Mouse (Mus musculus): ENCODE measurements around the gene Nrxn1.

Nrxn1 gene

DNA sequence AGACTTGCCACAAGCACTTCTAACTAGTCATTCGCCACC, at the start of gene Nrxn1:
Nrxn1 (minus strand) TSS at position 30 of the 39 bp plus-strand sequence.
- DNase-seq (ENCODE audit: low read depth, low spot score) = no peak

DNA sequence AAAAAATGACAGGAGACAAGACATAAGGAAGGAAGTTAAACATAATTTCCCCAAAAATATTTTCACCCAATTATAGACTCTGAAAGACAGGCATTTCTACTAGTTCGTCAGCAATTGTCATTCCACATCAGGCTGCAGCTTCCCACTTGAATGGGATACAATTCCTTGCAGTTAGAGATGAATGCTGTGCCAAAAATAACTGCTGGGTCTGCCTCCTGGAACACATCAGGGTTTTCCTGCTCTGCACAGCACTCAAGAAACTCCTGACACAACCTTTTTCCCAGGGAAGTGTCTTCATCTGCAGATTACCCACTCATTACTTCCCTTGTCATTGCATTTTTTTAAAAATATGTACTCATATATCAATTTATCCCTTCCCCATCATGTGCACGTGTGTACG, 44.0 kb upstream of the Nrxn1 start:
- no peak for DNase-seq (ENCODE audit: low read depth, low spot score)

DNA sequence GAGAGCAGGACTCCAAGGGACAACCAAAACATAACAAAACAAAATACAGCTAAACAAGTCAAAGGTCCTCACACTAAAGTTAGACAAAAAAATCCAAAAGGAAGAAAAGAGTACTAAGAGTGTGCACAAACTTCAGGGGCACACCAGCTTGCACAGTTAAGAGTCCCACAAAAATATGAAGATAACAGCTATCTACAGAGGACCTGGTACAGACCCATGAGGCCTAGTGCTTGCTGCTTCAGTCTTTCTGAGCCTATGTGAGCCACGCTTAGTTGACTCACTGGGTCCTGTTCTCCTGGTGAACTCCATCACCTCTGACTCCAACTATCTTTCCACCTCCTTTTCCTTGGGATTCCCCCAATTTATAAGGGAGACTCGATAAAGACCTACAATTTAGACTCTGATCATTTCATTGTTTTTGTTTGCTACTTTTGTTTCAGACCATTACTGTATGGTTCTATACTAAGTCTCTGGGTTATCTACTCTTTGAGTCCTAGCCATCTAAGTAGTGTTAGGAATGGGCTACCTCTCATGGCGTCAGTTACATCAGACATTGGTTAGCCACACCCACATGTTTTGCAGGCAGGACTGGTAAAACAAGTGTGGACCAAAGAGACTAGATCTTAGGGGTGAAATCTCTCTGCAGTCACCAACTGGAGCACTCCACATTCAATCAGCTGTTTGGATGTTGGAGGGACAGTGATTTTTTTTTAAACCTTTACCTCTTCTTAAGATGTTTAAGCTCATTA, 20.2 kb upstream of the Nrxn1 start:
- no peak for DNase-seq (ENCODE audit: low read depth, low spot score)

DNA sequence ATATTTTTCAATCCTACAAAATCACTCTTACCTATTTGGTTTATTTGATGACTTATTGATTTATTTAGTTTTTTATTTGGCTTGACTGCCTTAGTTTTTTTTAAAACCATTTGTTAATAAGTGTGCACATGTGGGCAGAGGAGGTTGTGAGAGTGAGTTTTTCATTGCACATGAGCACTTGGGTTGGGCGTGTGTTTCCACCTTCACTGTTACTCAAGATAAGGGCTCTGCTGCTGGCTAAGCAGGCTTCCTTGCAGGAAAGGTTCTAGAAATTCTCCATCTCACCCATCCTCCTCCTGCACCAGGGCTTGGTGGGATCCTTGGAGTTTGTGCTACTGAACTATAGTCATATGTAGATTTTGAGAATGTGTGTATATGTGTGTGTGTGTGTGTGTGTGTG, 19.2 kb upstream of the Nrxn1 start:
- DNase-seq (ENCODE audit: low read depth, low spot score) = no peak

DNA sequence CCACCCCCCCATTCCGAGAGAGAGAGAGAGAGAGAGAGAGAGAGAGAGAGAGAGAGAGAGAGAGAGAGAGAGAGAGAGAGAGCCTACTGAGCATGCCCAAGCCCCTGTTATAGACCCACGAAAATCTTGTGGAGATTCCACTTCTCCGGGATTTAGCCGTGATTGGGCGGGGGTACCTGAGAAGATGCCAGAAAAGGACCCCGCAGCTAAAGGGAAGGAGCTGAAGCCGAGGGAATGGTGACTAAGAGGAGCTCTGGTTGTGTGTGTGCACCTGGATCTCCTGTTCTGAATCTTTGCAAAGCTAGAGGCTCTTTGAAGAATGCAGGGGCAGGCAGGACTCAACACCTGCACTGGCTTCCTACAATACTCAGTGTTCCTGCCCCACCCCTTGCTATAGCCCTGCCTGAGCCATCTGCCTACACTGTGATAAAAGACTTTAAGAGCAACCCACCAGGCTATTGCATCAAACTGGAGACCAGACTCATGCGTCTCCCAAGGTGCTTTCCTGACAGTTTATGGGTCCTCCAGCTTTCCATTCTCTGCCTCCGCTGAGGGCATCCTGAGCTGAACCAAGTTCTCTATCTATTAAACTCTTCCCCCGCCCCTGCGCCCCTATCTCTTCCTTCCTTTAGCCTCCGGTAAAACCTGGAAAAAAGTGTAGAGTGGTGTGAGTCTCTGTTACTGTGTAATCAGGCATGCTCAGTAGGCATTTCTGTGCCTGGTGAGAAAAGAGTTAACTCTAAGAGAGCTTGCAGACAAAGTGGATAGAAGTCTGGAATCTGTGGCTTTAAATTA, 407 bp upstream of the Nrxn1 start:
- no peak for DNase-seq (ENCODE audit: low read depth, low spot score)

DNA sequence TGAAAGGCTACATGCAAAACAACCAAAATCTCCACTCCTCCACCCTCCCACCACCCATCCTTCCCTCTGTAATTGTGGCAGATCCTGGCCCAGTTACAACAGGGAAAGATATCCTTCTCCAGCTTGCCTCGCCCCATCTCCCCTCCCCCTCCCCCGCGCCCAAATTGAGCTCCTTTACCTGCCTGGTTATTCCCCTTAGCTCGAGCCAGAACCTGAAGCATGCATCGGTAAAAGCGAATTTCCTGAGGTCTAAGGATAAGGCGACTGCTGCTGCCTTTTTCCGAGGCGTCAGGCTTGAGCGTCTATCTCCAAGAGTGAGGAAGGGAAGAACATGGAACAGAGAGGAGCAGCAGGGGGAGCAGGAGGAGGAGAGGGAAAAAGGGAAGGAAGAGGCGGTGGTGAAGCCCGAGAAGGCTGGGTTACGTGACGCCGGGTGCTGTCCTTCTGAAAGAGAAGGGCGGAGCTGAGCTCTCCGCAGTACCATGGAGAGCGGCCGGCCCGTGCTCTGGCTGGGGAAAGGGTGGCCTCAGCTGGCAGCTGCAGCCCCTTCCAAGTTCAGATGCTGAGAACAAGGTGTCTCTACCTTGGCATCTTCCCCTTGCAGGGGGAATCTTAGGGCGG, 340 bp downstream of the Nrxn1 start:
- no peak for DNase-seq (ENCODE audit: low read depth, low spot score)

DNA sequence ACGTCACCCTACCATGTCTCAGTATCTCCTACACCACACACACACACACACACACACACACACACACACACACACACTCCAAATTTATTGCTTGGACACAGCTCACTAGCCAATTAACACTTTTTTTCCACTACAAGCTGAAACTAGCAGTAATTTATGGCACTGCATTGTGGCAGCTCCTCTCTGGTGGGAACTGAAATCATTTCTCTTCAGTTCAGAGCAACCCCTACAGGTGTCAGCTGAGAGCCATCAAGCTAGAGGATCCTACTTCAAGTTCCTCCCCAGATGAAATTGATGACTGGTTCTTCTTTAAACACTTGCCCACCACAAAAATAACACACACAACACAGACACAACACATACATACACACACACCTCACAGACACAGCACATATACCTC, 2.2 kb downstream of the Nrxn1 start:
- DNase-seq (ENCODE audit: low read depth, low spot score) = no peak

DNA sequence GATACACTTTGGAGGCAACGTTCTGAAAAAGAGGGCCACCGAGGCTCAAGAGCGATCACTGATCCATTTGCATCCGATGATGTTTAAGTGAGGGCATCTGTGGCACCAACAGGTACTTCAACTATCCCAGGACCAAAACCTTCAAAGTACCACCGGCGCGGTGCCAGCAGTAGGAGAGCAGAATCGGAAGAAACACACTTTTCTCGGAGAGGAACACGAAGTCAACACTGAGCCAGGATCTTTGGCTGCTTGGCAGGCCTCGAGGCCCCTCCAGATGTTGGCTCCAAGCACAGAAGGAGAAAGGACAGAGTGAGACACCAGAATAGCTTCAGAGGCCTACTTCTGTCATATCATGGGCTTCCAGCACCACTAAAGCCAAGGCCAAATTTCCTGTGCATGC, 3.9 kb downstream of the Nrxn1 start:
- DNase-seq (ENCODE audit: low read depth, low spot score) = no peak

DNA sequence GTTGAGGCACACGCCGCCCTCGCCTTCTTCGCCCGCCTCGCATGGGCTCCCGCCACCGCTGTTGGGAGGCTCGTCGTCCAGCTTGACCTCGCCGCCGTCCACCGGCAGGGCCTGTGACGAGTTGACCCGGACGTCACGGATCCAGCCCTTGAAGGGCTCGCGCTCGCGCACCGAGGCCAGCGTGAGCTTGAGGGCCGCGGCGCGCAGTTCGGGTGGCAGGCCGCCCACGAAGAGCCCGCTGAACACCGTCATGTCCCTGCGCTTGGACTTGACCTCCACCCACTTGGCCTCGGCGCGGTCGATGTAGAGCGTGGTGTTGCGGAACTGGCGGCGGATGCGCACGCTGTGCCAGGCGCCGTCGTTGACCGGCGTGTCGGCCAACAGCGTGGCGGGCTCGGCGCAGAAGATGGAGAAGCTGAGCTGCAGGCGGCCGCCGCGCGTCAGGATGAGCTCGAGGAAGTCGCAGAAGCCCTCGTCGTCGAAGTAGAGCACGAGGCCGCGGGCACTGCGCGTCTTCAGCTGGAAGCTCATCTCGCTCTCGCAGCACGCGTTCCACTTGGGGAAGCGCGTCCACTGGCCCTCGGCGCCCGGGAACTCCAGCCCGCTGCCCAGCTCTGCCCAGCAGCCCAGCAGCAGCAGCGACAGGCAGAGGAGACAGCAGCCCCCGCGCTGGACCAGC, 4.7 kb downstream of the Nrxn1 start:
- DNase-seq (ENCODE audit: low read depth, low spot score) = no peak

DNA sequence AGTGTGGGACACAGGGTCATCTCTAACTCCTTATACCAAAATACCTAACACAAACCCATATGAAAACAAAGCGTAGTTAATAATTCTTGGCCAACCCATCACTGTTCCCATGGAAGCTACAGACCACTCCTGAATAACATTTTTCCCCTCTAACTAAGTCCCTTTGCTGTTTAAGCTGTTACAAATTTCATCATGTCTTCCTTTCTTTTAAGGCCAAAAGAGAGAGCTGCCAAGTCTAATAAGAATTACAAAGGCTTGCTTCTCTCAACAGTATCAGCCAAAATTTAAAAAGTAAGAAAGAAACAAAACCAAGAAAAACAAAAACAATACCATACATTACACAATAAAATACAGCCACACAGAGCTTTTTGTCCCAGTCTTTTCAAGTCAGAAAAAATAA, 6.5 kb downstream of the Nrxn1 start:
- DNase-seq (ENCODE audit: low read depth, low spot score) = no peak

DNA sequence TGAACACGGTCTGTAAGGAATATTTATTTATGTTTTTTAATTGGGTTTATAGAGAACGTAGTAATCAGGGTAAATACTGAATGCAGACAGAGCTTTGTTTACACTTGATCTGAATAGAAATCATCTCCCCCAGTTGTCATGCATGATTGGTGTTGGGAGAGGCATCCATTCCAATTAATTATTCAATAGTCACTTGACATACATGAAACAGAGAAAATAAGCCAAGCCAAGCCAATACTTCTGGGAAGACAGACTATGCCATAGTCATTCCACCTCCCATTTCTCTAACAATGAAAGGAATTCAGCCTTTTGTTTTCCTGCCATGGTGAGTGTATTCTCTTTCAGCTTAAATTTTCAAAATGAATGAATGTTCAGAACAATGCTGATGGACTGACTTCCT, 7.5 kb downstream of the Nrxn1 start:
- no peak for DNase-seq (ENCODE audit: low read depth, low spot score)

DNA sequence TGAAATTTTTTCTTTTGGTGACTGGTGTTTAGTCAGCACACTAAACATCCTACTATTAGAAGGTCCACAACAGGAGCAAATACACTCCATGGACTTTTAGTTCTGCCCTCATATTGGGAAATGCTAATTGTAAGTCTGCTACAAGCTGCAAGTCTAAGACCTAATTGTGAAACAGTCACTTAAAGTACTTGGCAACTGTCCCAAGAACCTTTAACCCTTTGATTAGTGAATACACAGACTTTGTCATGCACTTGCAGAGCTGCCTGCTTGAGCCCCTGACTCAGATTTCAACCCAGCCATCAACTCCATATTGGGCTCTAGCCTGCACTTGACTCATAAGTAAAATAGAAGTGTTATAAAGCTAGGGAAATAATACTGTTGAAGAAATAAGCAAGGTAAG, 13.8 kb downstream of the Nrxn1 start:
- no peak for DNase-seq (ENCODE audit: low read depth, low spot score)

DNA sequence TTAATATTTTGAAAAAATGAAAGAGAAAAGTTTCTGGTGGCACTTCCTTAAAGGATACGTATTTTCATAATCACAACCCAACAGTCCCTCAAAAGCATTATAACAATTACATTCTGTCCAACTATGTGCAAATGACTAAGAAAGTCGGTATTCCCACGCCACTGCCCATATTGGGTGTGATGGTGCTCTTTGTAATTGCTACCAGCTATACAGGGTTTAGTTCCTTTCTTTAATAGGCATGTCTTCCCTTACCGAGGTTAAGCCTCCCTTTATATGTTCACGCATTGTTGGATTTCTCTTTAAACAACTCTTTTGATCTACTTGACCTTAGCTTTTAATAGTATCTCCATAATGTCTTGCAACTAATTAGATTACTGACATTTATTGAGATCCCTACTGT, 18.1 kb downstream of the Nrxn1 start:
- no peak for DNase-seq (ENCODE audit: low read depth, low spot score)

DNA sequence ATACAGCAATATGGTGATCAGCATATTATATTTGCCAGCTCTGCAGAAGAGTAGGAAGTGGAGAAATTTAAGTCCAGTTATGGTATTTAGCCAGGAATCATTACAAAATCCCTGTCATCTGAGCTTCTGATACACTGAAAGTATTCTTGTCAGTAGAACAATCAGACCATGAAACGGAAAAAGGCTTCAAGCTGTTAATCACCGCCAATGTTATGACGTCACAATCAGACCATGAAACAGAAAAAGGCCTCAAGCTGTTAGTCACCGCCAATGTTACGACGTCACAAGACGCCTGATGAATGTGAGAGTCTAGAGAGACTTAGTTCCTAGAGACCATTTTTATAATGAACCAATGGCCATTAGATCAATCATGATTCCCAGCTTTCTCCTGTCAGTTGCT, 59.4 kb downstream of the Nrxn1 start:
- DNase-seq (ENCODE audit: low read depth, low spot score) = no peak

DNA sequence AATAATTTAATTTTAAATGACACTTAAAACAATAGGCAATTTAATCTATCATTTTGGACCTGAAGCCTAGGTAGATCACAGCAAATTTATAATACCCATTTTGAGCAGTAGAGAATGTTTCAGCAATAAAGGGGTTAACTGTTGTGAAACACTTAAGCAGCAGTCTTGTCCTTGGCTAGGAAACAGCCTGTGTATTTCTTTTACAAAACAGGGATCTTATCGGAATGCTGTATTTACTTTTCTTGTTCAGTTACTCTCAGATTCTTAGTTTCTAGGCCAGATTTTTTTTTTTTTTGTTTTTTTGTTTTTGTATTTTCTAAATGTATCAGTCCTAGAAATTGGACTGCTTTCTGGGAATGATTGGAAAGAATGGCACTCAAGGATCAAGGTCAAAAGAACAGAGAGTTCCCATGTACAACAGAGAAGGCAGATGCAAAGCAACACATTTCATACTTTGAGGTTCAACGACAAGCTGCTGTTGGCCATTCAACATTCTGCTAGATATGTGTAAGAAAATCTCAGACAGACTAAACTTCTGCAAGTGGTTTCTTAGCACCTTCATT, 67.7 kb downstream of the Nrxn1 start:
- DNase-seq (ENCODE audit: low read depth, low spot score) = no peak

DNA sequence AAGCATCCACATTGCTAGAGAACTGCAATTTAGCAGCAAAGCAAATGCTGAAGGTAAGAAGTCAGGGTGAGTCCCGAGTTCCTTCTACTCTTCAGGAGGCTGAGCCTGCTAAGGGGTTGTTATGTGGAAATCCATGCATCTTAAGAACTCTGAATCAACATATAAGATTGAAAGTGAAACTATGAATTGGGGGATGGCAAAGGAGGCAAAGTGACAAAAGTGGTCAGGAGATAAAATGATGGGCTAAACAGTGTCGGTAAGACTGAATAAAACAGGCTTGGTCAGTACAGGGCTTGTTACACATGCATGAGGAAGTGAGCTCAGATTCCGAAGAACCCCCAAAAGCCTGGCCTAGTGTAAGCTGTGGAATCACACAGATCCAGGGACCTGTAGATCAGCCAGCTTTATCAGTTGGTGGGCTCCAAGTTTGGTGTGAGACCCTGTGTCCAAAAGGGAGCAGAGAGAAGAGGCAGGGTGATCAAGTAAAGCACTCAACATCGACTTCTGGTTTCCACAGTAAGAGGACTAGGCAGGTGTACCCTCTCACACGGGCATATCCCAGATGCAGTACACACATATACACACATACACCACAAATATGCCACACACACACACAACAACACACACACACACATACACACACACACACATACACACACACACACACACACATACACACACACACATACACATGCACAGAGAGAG, 85.3 kb downstream of the Nrxn1 start:
- no peak for DNase-seq (ENCODE audit: low read depth, low spot score)

DNA sequence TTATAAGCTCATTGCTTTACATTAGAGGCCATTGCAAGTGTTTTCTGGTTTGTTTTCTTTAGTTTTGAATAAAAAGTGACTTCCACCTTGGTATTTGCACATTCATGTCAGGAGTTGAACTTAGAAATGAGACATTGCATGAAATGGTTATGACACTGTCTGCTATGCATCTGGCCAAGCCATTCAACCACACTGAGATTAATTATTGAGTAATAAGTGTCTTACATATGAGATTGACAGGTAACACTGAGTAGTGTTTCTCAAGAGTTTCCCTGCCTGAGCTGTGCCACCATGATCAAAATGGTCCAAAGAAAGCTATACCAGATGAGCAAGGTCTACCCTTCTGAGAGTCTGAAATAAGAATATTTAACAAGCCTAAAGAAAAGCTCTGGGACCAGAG, 92.5 kb downstream of the Nrxn1 start:
- no peak for DNase-seq (ENCODE audit: low read depth, low spot score)

DNA sequence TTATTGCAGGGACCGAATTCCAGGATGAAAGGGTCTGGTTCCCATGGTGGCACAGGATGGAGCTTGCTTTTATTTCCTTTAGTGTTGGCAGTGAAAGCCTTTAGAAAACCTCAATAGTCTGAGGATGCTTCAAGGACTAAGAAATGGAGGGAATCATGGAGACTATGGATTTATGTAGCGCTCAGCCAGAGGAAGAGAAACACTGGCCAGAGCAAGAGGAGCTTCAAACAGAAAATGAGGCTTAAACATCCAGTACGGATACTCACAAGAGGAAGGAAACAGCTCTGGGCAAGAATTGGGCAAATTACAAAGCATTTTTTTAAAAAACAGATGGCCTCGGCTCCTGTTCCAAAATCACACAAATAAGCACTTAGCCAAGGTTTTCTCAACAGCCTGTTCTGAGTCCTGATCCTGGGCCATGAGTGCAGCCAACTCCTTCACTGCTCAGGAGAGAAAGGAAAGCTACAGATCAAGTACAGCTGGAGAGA, 93.2 kb downstream of the Nrxn1 start:
- DNase-seq (ENCODE audit: low read depth, low spot score) = no peak

DNA sequence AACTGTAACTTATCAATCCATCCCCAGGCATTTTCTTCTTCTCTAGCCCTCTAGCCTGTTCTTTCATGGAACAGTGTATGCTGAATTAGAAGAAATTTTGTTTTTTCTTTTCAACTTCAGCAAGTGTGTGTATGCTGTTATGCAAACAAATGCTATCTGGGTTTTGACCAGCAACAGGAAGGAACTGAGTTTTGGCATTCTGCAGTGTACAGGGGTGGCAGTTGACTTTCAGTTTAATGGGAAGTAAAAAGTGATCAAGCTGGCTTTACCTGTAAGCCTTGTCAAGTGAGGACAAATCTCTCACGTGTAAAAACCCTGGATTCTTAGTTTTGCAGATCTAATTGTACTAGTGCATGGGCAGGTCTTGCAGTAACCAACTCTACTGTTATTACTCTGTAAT, 95.2 kb downstream of the Nrxn1 start:
- DNase-seq (ENCODE audit: low read depth, low spot score) = no peak

DNA sequence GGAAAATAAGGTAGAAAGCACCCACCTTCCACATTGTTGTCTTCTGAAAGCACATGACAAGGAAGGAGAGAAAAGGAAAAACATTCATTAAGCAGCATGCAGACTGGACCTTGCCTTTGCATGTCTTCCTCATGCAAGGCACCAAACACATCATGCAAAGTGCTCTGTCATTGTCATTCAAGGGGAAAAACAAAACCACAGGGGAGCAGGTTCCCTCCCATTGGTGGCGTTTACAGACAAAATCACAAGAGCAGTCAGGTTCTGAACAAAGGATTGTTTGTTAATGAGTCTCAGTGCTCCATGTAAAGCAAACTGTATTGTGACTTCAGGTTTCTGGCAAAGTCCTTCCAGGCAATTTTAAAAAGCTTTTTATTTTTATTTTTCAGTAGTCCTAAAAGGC, 97.4 kb downstream of the Nrxn1 start:
- DNase-seq (ENCODE audit: low read depth, low spot score) = no peak

DNA sequence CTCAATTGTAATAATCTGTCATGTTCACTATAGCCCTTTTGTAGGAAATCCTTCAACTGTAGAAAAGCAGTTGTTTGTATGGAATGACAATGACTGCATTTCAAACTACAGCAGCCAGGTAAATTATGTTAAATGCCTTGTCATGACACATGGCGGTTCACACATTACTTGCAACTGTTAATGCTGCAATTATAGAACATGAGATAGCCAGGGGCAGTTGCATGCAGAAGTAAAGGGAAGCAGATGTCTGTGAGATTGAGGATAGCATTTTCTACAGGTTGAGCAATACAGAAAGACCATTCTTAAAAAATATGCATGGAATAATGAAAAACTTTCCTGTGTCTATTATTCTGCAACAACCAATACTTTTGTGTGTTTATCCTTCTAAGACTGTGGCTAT, 98.6 kb downstream of the Nrxn1 start:
- no peak for DNase-seq (ENCODE audit: low read depth, low spot score)

DNA sequence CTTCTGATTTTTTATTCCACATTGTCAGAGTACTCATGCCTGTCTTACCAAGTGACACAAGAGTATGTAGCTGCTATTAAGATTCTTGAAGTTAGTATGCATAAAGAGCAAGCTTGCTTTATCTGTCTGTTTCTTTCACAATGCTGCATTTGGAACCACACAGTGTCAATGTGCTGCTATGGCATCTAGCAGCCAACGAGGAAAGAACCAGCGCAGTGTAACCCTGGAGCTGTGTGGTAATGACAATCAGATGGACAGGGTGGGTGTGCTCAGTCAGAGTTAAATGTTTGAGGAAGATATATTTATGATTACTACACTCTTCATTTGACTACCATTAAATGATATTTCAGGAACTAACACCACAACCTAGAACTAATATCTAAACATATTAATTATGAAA, 102.1 kb downstream of the Nrxn1 start:
- no peak for DNase-seq (ENCODE audit: low read depth, low spot score)

Measured in CD4-positive, CD25-positive, alpha-beta regulatory T cell, adult 2 months (primary cell).